Mouse (Mus musculus): ENCODE data around the gene Rad51d. TPM values are rescaled to one million over a fixed set of nuclear protein-coding genes. Genes with fewer than 3 reads are reported as not detected.
"Not testable (repeated sequence)": the region's sequence is repeated elsewhere in the genome, so short reads cannot be mapped to it uniquely, and the experiment has no call there.

The Rad51d gene
- polyA plus RNA-seq, 1 experiment from 2014 or later: 11.7 TPM

- no peaks in the 10 kb centered on the region for H3K9me3 ChIP-seq (replicated peaks; ENCODE audit: low read length)
- DNase-seq (ENCODE audit: low spot score) (no peak), ATAC-seq (replicated peaks; ENCODE audit: low FRiP score, low read depth) (no peak)
- no peaks in the 10 kb centered on the region; the same call in 1 of the 2 replicates for H3K4me1 ChIP-seq (replicated peaks; ENCODE audit: insufficient read depth, low read length)
- H3K4me2 ChIP-seq (ENCODE audit: low read length): no peak overlapping the region
- peaks cover 6% of the 10 kb centered on the region; the same call in 1 of the 2 replicates for H3K27me3 ChIP-seq (ENCODE audit: insufficient read depth, low read length)
- no peak overlapping the region for H3K4me3 ChIP-seq (replicated peaks; ENCODE audit: low read depth, low read length)
- TF ChIP-seq CTCF (IDR thresholded peaks at IDR 0.05; ENCODE audit: low read depth): no peak
- WGBS: 38% methylated on average over 20 of the region's 20 CpGs
- no peak overlapping the region for H3K27ac ChIP-seq
- H3K9ac ChIP-seq (ENCODE audit: low read depth, low read length): no peak overlapping the region
- no peaks in the 10 kb centered on the region for H3K36me3 ChIP-seq (ENCODE audit: insufficient read depth, low read length)
Observed at GRCm38 (mm10) chr11:82928897-82929632, 38.7 kb upstream of the Rad51d start.

GRCm38 (mm10) chr11:82923910-82924309 lies 33.5 kb upstream of the Rad51d start:
- WGBS: 71% methylated on average over 6 of the region's 6 CpGs
- not testable (repeated sequence) for H3K9me3 ChIP-seq (replicated peaks; ENCODE audit: low read length); H3K4me2 ChIP-seq (ENCODE audit: low read length); DNase-seq (ENCODE audit: low spot score); H3K9ac ChIP-seq (ENCODE audit: low read depth, low read length); H3K27me3 ChIP-seq (ENCODE audit: insufficient read depth, low read length); H3K4me1 ChIP-seq (replicated peaks; ENCODE audit: insufficient read depth, low read length); ATAC-seq (replicated peaks; ENCODE audit: low FRiP score, low read depth); H3K27ac ChIP-seq; H3K4me3 ChIP-seq (replicated peaks; ENCODE audit: low read depth, low read length); H3K36me3 ChIP-seq (ENCODE audit: insufficient read depth, low read length)

GRCm38 (mm10) chr11:82921691-82922090 lies 31.3 kb upstream of the Rad51d start:
- ATAC-seq (replicated peaks; ENCODE audit: low FRiP score, low read depth) (no peak), DNase-seq (ENCODE audit: low spot score) (no peak)
- no peak overlapping the region for H3K4me2 ChIP-seq (ENCODE audit: low read length)
- no peak overlapping the region for H3K4me3 ChIP-seq (replicated peaks; ENCODE audit: low read depth, low read length)
- H3K27me3 ChIP-seq (ENCODE audit: insufficient read depth, low read length): no peaks in the 10 kb centered on the region
- H3K9me3 ChIP-seq (replicated peaks; ENCODE audit: low read length): no peaks in the 10 kb centered on the region
- H3K36me3 ChIP-seq (ENCODE audit: insufficient read depth, low read length): no peaks in the 10 kb centered on the region
- WGBS: 69% methylated on average over 4 of the region's 4 CpGs
- no peak for TF ChIP-seq CTCF (IDR thresholded peaks at IDR 0.05; ENCODE audit: low read depth)
- no peaks in the 10 kb centered on the region for H3K4me1 ChIP-seq (replicated peaks; ENCODE audit: insufficient read depth, low read length)
- H3K9ac ChIP-seq (ENCODE audit: low read depth, low read length): no peak overlapping the region
- H3K27ac ChIP-seq: no peak overlapping the region

DNA sequence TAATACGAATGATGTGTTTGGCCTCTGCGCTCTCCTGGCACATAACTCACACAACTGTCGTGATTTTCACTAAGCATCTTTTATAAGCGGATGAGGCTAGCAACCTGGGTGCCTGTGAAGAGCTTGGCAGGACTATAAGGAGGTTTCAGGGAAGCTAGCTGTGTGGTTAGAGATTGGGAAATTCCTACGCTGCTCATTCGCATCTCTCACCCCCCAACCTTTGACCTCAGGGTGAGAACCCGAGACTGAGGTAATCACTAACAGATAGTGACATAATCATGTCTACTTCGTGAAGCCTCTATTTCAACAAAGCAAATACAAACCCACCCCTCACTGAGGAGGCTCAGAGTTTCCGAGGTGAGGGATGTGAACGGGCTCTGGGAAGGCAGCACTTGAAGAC lies 30.4 kb upstream of the Rad51d start:
- DNase-seq (ENCODE audit: low spot score) (no peak), ATAC-seq (replicated peaks; ENCODE audit: low FRiP score, low read depth) (no peak)
- no peak overlapping the region for H3K4me2 ChIP-seq (ENCODE audit: low read length)
- 60% methylated on average over 10 of the region's 10 CpGs for WGBS
- H3K27ac ChIP-seq: no peak overlapping the region
- H3K36me3 ChIP-seq (ENCODE audit: insufficient read depth, low read length): no peaks in the 10 kb centered on the region
- no peaks in the 10 kb centered on the region for H3K9me3 ChIP-seq (replicated peaks; ENCODE audit: low read length)
- no peaks in the 10 kb centered on the region for H3K27me3 ChIP-seq (ENCODE audit: insufficient read depth, low read length)
- H3K4me3 ChIP-seq (replicated peaks; ENCODE audit: low read depth, low read length): no peak overlapping the region
- no peak for TF ChIP-seq CTCF (IDR thresholded peaks at IDR 0.05; ENCODE audit: low read depth)
- no peaks in the 10 kb centered on the region for H3K4me1 ChIP-seq (replicated peaks; ENCODE audit: insufficient read depth, low read length)
- no peak overlapping the region for H3K9ac ChIP-seq (ENCODE audit: low read depth, low read length)

GRCm38 (mm10) chr11:82914711-82915352 lies 24.4 kb upstream of the Rad51d start:
- Histone ChIP-seq H3K4me1 (replicated peaks; ENCODE audit: insufficient read depth, low read length) (no peaks in the 10 kb centered on the region), H3K4me3 (replicated peaks; ENCODE audit: low read depth, low read length) (no peak overlapping the region), H3K36me3 (ENCODE audit: insufficient read depth, low read length) (no peaks in the 10 kb centered on the region), H3K9ac (ENCODE audit: low read depth, low read length) (no peak overlapping the region), H3K27ac (no peak overlapping the region), H3K9me3 (replicated peaks; ENCODE audit: low read length) (no peaks in the 10 kb centered on the region), H3K27me3 (ENCODE audit: insufficient read depth, low read length) (no peaks in the 10 kb centered on the region), H3K4me2 (ENCODE audit: low read length) (peak overlapping the region; percentile 30; the same call in 1 of the 2 replicates)
- WGBS: 9% methylated on average over 16 of the region's 16 CpGs
- no peak for ATAC-seq (replicated peaks; ENCODE audit: low FRiP score, low read depth)
- TF ChIP-seq CTCF (IDR thresholded peaks at IDR 0.05; ENCODE audit: low read depth): peak; percentile 99
- DNase-seq (ENCODE audit: low spot score): peak; percentile 86

DNA sequence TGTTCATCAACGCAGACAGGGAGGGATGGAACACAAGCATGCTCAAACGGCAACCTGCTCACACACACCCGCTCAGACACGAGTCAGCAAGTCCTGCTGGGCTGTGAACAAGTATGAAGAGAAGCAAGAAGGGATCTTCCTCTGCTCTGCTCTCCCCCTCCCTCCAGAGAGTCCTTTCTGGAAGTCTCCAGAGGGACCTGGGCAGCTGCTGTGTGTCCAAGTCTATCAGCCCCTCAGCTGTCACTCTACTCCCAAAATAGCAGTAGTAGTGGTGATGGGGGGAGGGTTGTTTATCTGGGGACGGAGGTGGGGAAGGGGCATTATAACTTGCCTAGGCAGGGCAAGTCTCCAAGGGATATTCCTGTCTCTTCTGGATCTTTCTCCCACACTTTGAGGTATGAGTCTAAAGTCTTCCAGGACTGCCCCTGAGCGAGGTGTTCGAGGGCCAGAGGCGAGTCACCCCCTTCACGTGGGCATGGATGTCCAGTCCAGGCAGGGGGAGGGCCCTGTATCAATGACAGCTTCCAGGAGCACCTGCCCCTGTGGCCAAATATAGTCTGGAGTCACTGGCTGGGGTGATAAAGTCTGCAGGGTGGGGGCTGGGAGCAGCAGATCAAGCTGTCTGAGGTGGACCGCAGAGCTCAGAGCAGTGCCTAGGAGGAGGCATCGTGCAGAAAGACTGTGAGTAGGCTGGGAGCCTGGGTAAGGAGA lies 20.4 kb upstream of the Rad51d start:
- ATAC-seq (replicated peaks; ENCODE audit: low FRiP score, low read depth) (no peak), DNase-seq (ENCODE audit: low spot score) (no peak)
- no peaks in the 10 kb centered on the region for H3K36me3 ChIP-seq (ENCODE audit: insufficient read depth, low read length)
- no peaks in the 10 kb centered on the region for H3K27me3 ChIP-seq (ENCODE audit: insufficient read depth, low read length)
- H3K9me3 ChIP-seq (replicated peaks; ENCODE audit: low read length): no peaks in the 10 kb centered on the region
- H3K4me2 ChIP-seq (ENCODE audit: low read length): no peak overlapping the region
- H3K9ac ChIP-seq (ENCODE audit: low read depth, low read length): no peak overlapping the region
- H3K4me3 ChIP-seq (replicated peaks; ENCODE audit: low read depth, low read length): no peak overlapping the region
- no peak overlapping the region for H3K27ac ChIP-seq
- whole genome bisulfite sequencing: 68% methylated on average over 11 of the region's 11 CpGs
- no peak for TF ChIP-seq CTCF (IDR thresholded peaks at IDR 0.05; ENCODE audit: low read depth)
- H3K4me1 ChIP-seq (replicated peaks; ENCODE audit: insufficient read depth, low read length): peaks cover 8% of the 10 kb centered on the region
